Mouse (Mus musculus) embryo, embryonic 10.5 days (tissue): ENCODE data around the gene Wnt4.

ENCODE experiments used
- DNase-seq: peaks from one replicate; pipeline ENCODE4 v3.0.0-alpha.2; 2015; ENCODE audit warnings: low spot score

Wnt4 gene

GRCm38 (mm10) chr4:137279346-137279745, 2.1 kb downstream of the Wnt4 start:
- DNase-seq: no peak

DNA sequence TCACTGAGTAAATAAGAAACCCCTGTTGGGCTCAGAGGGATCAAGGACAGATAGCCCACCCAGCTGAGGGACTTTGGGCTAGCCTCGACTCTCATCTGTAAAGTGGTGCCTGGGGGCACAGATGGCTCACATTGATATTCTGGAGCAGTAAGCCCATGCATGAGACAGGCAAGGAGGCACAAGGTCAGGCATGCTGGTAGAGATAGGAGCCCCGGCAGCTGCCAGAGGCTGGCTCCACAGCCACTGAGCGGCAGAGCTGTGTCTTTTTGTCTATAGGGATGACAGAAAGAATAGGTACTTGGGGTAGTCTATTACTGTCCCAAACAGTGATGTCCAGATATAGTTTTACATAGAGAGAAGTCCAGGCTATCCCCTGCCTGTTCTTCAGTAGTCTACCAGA, 4.0 kb downstream of the Wnt4 start:
- no peak for DNase-seq

DNA sequence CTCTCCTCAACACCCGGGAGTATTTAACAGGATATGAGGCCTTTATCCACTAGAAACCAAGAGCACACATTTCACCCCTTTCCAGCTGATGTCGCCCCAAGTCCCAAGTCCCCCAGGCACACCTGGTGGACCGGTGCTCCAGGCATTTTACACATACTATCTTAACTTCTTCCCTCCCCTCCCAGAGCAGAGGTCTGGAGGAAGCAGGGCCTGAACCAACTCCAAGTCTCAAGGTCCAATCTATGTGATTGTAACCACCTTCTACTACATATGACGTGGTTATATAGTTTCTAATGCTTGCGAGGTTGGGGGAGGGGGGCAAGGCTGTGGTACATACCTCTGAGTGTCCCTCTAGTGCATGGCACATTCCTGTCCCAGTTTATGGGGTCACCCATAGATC, 4.8 kb downstream of the Wnt4 start:
- DNase-seq: no peak

GRCm38 (mm10) chr4:137282584-137283406, 5.5 kb downstream of the Wnt4 start:
- DNase-seq: no peak

DNA sequence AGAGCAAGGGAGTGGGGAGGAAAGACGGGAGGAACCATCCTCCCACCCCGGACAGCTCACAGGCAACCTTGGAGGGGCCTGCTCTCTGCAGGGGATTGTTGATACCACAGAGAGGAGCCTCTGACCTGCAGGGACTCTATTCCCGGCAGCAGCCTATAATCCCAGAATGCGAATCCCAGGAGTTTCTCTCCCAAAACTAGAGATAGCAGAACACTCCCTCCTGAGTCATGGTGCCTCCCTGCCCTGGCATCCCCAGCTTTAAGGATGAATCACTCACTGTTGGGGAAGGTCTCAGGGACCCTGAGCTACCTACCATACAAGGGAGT, 6.1 kb downstream of the Wnt4 start:
- no peak for DNase-seq

- DNase-seq: no peak
These were observed 8.8 kb downstream of the Wnt4 start for GRCm38 (mm10) chr4:137285876-137286661.

DNA sequence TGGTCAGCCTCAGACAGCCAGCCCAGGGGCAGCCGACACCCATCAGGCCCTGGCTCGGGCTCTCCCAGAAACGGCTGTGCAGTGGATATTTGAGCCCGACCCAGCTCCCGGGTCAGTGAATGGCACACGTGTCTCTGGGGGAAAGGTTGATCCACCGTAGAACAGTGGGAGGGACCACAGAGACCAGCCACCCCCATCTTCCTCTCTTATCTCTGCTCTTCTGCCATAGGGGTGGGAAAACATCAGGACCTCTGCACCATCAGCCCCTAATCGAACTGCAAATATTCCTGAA, 9.3 kb downstream of the Wnt4 start:
- no peak for DNase-seq

DNA sequence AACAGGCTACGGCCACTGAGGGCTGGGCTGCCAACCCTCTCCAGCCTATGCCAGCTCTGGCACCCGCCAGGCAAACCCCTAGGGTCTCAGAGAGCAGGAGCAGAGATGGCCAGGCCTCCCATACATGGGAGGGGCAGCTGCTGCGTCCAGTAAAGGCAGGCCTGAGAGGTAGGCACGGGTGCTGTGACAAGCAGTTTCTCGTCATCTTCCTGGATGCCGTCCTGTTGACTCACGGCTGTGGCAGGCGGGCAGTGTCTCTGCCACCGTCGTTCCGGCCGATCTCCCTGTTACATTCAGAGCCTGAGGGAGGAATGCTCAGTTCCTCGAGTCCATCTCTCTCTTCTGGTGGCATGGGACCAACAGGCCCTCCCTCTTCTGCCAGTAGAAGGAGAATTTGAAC, 9.9 kb downstream of the Wnt4 start:
- no peak for DNase-seq

DNA sequence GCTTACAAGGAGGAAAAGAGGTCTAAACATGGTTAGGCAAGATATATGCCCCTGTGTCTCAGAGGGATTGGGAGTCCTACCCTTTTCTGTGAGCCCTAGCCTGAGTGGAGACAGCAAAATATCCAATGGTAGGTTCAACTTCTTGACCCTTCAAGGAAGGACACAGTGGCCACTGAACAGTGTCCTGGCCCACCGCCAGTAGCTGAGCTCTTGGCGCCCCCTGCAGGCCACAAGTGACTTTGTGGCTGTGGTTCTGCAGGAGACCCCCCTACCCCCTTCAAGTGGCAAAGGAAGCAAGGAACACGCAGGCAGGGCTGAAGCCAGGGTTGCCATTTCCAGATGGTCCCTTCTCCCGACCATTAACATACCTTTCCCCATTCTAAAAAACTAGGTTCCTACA, 10.5 kb downstream of the Wnt4 start:
- DNase-seq: peak; percentile 84

- DNase-seq: no peak
These were observed 12.4 kb downstream of the Wnt4 start for GRCm38 (mm10) chr4:137289701-137290100.

GRCm38 (mm10) chr4:137290250-137290649, 13.0 kb downstream of the Wnt4 start:
- no peak for DNase-seq

DNA sequence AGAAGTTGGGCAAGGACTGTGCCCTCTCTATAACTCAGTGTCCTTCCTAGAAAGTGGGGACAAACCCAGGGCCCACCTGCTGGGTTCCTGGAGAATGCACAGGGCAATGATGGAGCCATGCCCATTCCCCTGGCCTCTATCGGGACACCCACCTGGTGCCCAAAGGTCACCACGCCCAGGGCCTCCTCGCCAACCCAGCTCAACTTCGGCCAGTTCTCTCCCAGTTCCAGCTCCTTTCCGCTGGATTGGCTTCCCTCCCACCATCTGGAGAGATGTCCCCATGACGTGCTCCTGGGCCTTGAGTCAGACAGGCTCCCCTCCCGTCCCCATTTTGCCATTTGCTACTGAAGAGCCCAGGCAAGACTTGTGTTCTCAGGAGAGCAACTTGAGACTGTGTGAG, 15.3 kb downstream of the Wnt4 start:
- DNase-seq: no peak

DNA sequence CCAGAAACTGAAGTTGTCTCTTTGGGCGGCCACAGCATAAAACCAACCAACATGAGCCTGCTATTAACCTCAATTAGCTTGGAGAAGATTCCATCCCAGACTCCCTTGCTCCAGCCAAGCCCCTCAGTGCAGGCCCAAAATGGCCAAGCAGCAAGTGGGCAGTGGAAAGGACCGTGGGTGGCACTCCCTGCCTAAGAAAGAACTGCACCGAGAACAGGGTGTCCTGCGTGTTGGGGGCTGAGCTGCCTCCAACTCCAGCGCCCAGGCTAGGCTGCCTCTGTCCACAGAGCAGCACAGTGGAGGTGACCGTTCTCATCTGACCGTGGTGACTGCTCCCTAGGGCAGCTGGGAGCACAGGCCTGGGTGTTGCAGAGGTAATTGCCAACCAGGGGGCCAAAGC, 16.7 kb downstream of the Wnt4 start:
- DNase-seq: no peak

DNA sequence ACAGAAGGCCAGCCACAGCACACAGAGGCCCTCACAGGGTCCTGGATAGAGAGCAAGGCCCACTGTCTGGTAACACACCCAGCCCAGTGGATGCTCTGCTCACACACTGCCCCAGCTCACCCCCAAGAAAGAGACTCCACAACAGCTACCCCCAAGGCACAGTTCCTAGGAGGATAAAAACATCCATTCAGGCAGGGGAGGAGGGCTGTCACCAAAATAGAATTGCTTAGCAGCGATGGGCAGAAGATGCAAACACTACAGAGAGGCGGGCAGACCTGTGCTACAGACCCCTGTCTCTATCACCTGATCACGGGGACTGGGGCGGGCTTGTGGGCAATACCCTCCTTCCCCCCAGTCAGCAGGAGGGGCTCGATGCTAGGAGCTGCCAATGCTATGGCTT, 17.2 kb downstream of the Wnt4 start:
- DNase-seq: no peak

GRCm38 (mm10) chr4:137294951-137295350, 17.7 kb downstream of the Wnt4 start:
- no peak for DNase-seq

- DNase-seq: no peak
These were observed 20.3 kb downstream of the Wnt4 start for GRCm38 (mm10) chr4:137297611-137298010.

DNA sequence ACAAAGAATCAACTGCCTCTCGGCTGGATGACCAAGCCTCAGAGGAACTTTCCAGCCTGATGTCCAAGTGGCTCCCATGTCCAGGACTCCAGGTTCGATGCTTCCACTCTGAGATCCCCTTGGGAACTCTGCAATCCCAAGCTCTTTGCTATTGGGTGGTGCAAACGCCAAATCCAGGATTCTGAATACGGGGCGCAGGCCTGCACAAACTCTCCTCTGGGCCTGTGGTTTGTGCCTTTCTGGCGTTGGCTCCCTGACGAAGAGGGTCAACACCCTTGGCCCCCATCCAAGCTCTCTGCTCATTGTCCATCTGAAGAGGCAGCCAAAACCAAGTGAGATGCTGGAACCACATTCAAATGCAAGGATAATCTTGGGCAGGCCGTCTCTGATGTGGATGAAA, 21.1 kb downstream of the Wnt4 start:
- DNase-seq: no peak

GRCm38 (mm10) chr4:137300227-137300626, 22.9 kb downstream of the Wnt4 start:
- no peak for DNase-seq

GRCm38 (mm10) chr4:137301635-137302034, 24.3 kb downstream of the Wnt4 start:
- no peak for DNase-seq

GRCm38 (mm10) chr4:137304106-137304505, 26.8 kb downstream of the Wnt4 start:
- DNase-seq: no peak

GRCm38 (mm10) chr4:137305066-137305465, 27.8 kb downstream of the Wnt4 start:
- DNase-seq: no peak

DNA sequence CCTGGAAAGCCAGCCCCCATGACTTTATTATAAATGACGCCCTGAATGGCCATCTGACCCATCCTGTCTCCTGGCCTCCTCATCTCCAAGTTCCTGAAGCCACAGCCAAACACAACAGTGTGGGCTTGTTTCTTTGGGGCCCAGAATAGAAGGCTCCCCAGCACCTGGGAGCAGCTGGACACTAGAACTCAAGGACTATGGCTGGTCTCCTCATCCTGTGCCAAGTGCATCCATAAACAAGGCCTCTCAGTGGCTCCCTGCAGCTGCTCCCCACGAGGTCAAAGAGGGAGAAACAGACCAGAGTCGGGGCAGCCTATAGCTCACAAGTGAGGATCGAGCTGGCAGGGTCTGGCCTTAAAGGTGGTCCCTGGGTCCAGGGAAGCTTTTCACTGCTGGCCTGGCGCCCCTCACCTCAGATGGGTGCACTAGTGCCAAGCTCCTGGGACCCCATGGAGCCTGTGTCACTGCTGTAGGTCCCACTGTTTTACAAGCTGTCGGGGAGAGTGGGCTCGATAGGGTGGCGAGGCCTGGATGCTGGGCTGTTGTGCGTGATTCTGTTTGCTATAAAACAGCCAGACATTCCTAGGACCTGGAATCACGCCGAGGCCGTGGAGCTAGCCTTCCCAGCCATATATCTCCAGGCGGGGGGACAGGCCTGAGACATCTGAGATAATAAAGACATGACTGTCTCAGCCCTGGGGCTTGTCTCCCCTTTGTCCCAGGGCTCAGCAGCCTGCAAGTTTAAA, 28.7 kb downstream of the Wnt4 start:
- peak; percentile 24 for DNase-seq

DNA sequence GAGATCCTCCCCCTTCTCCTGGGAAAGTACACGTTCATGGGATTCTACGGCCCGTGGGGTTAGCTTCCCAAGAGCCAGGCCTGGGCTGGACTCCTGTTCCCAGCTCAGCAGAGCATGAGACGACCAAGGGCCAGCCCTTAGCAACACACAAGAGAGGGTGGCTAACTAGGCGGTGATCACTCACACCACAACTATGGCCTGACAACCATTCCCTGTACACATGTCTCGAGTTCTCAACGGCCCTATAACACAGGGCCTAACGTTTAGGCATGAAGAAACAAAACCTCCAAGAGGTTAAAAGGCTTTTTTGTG, 29.2 kb downstream of the Wnt4 start:
- DNase-seq: no peak
